Mouse (Mus musculus): ENCODE measurements around the gene Nell1. TPM values are rescaled to one million over a fixed set of nuclear protein-coding genes. Genes with fewer than 3 reads are reported as not detected.

The Nell1 gene
- polyA plus RNA-seq, 1 experiment from 2014 or later, result 14.6 TPM

DNA sequence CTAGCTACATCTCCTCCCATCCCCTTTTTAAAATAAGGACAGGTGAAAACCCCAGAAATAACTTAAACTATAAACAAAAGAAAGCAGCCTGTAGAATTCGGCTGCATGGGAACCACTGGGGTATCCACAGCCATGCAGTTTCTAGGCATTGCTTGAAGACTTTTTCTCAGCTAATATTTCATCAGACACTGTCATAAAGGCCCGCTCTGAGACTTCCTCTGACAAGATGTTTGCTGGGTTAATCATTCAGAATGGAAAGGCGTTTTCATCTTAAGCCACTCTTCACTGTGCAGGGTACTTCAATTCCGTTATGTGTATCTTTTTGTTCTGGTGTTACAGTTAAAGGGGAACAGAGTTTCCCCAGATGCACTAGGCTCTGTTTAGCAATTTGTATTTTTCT, 526.9 kb downstream of the Nell1 start:
- Histone ChIP-seq H3K27ac (ENCODE audit: low read depth, low read length) (no peak overlapping the region), H3K4me2 (replicated peaks; ENCODE audit: low read depth, low read length) (no peak overlapping the region), H3K27me3 (ENCODE audit: control insufficient read depth, insufficient read depth, low read length) (no peaks in the 10 kb centered on the region), H3K9ac (ENCODE audit: low read depth, low read length) (no peak overlapping the region), H3K4me1 (ENCODE audit: control insufficient read depth, insufficient read depth, low read length) (no peaks in the 10 kb centered on the region), H3K36me3 (ENCODE audit: control insufficient read depth, insufficient read depth, low read length) (no peaks in the 10 kb centered on the region), H3K9me3 (ENCODE audit: control insufficient read depth, low read length) (no peaks in the 10 kb centered on the region), H3K4me3 (ENCODE audit: low read length) (no peak overlapping the region)
- 85% methylated on average over 4 of the region's 4 CpGs for WGBS
- no peak for ATAC-seq (ENCODE audit: low FRiP score, low TSS enrichment)

DNA sequence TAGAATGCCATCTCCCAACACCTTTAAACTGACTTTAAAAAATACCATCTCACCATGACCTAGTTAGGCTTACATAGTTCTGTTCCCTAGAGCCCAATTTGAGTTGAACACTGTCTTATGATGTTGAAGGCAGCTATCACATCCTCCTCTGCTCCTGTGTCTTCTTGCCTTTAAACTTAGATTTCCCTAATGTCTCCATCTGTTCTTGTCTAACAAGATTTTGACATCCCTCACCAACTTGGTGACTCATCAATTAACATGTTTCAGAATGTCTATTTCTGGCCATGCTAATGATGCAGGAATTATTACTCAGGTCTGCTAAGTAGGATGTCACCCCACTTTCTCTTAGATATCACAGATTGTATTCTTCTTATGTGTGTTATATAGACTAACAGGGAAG, 532.4 kb downstream of the Nell1 start:
- no peaks in the 10 kb centered on the region for H3K36me3 ChIP-seq (ENCODE audit: control insufficient read depth, insufficient read depth, low read length)
- no peaks in the 10 kb centered on the region for H3K27me3 ChIP-seq (ENCODE audit: control insufficient read depth, insufficient read depth, low read length)
- no peaks in the 10 kb centered on the region for H3K9me3 ChIP-seq (ENCODE audit: control insufficient read depth, low read length)
- no peak overlapping the region for H3K4me2 ChIP-seq (replicated peaks; ENCODE audit: low read depth, low read length)
- no peak for ATAC-seq (ENCODE audit: low FRiP score, low TSS enrichment)
- no peak overlapping the region for H3K27ac ChIP-seq (ENCODE audit: low read depth, low read length)
- no peak overlapping the region for H3K4me3 ChIP-seq (ENCODE audit: low read length)
- no peak overlapping the region for H3K9ac ChIP-seq (ENCODE audit: low read depth, low read length)
- H3K4me1 ChIP-seq (ENCODE audit: control insufficient read depth, insufficient read depth, low read length), result no peaks in the 10 kb centered on the region

DNA sequence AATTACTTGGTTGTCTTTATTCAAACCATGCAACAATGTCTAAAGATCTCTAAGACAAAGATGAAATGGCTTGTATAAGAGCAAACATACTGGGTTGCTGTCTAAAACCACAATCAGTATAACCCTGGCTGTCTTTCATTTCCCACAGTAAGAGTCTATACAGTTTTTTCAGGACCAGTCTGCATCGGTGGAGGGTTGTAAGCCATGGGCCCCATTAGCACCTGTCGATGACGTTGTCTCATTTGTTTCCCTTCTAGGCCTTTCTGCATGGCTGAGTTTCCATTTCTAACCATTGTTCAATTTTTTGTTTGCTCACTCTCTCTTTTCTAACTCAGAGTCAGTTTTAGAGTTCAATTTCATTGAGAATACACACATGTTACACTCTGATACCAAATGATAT, 540.2 kb downstream of the Nell1 start:
- H3K9me3 ChIP-seq (ENCODE audit: control insufficient read depth, low read length), result no peaks in the 10 kb centered on the region
- no peak overlapping the region for H3K4me2 ChIP-seq (replicated peaks; ENCODE audit: low read depth, low read length)
- H3K27me3 ChIP-seq (ENCODE audit: control insufficient read depth, insufficient read depth, low read length), result no peaks in the 10 kb centered on the region
- no peak overlapping the region for H3K4me3 ChIP-seq (ENCODE audit: low read length)
- H3K27ac ChIP-seq (ENCODE audit: low read depth, low read length), result no peak overlapping the region
- ATAC-seq (ENCODE audit: low FRiP score, low TSS enrichment), result no peak
- no peaks in the 10 kb centered on the region for H3K36me3 ChIP-seq (ENCODE audit: control insufficient read depth, insufficient read depth, low read length)
- H3K9ac ChIP-seq (ENCODE audit: low read depth, low read length), result no peak overlapping the region
- 90% methylated on average over 3 of the region's 3 CpGs for WGBS
- no peaks in the 10 kb centered on the region for H3K4me1 ChIP-seq (ENCODE audit: control insufficient read depth, insufficient read depth, low read length)

DNA sequence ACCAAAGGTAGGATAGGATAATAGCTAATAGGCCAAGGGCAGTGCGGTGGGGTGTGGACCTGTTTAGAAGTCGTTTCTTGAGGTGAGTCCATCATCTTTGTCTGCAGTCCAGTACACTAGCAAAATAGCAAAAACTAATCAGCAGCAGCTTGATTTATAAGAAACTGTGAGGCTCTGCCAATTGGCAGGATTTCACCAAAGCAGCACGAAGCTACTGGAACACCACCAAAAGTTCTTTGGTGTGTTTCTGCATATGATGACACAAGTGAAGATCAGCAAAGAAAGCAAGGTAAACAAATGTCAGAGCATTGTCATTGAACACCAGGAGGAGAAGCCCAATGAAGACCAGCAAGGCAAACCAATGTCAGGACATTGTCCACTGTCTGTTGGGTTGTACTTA, 542.0 kb downstream of the Nell1 start:
- Histone ChIP-seq H3K4me1 (ENCODE audit: control insufficient read depth, insufficient read depth, low read length) (no peaks in the 10 kb centered on the region), H3K4me3 (ENCODE audit: low read length) (no peak overlapping the region), H3K27me3 (ENCODE audit: control insufficient read depth, insufficient read depth, low read length) (no peaks in the 10 kb centered on the region), H3K27ac (ENCODE audit: low read depth, low read length) (no peak overlapping the region), H3K4me2 (replicated peaks; ENCODE audit: low read depth, low read length) (no peak overlapping the region), H3K9me3 (ENCODE audit: control insufficient read depth, low read length) (no peaks in the 10 kb centered on the region), H3K36me3 (ENCODE audit: control insufficient read depth, insufficient read depth, low read length) (no peaks in the 10 kb centered on the region), H3K9ac (ENCODE audit: low read depth, low read length) (no peak overlapping the region)
- 81% methylated on average over 3 of the region's 3 CpGs for WGBS
- ATAC-seq (ENCODE audit: low FRiP score, low TSS enrichment), result no peak

DNA sequence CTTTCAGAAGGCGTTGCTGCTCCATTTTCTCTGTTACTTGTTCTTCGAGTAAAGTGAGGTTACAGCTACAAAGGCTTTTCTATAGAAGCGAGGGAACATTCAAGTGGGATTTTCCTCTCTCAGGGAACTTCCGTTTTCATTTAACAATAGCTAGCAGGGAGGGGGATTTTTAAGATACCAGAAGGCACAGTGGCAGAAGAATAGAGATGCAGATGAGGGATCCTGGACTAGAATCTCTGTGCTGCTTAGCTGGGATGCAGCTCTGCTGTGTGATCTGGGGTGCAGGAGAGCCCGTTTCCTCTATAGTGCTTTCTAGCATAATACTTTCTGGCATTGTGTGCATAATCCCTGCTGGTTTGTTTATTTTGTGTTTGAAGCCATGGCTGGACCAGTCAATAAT, 568.7 kb downstream of the Nell1 start:
- Histone ChIP-seq H3K4me2 (replicated peaks; ENCODE audit: low read depth, low read length) (no peak overlapping the region), H3K27me3 (ENCODE audit: control insufficient read depth, insufficient read depth, low read length) (no peaks in the 10 kb centered on the region), H3K4me1 (ENCODE audit: control insufficient read depth, insufficient read depth, low read length) (no peaks in the 10 kb centered on the region), H3K9ac (ENCODE audit: low read depth, low read length) (no peak overlapping the region), H3K9me3 (ENCODE audit: control insufficient read depth, low read length) (no peaks in the 10 kb centered on the region), H3K36me3 (ENCODE audit: control insufficient read depth, insufficient read depth, low read length) (no peaks in the 10 kb centered on the region), H3K27ac (ENCODE audit: low read depth, low read length) (no peak overlapping the region), H3K4me3 (ENCODE audit: low read length) (no peak overlapping the region)
- no peak for ATAC-seq (ENCODE audit: low FRiP score, low TSS enrichment)
- WGBS, result 82% methylated on average over 5 of the region's 5 CpGs

DNA sequence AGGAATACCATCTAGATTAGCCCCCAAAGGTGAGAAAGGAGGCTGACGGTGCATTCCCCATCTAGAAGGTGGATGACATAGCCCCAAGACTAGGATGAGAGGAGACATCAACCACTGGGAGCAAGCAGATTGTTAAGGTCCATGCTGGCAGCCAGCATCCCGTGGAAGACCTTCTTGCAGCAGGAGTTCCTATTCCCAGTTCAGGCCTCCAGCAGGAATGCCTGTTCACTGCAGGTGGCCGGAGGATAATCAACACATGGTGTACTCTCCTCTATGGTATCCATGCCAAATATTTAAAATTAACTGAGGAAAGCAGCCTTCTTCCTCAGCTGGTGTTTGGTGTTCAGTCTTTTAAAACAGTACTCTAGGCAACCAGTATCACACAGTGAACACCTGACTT, 574.9 kb downstream of the Nell1 start:
- Histone ChIP-seq H3K27me3 (ENCODE audit: control insufficient read depth, insufficient read depth, low read length) (no peaks in the 10 kb centered on the region), H3K9me3 (ENCODE audit: control insufficient read depth, low read length) (no peaks in the 10 kb centered on the region), H3K36me3 (ENCODE audit: control insufficient read depth, insufficient read depth, low read length) (no peaks in the 10 kb centered on the region), H3K4me3 (ENCODE audit: low read length) (no peak overlapping the region), H3K9ac (ENCODE audit: low read depth, low read length) (no peak overlapping the region), H3K27ac (ENCODE audit: low read depth, low read length) (no peak overlapping the region), H3K4me1 (ENCODE audit: control insufficient read depth, insufficient read depth, low read length) (no peaks in the 10 kb centered on the region), H3K4me2 (replicated peaks; ENCODE audit: low read depth, low read length) (no peak overlapping the region)
- WGBS, result 89% methylated on average over 3 of the region's 3 CpGs
- no peak for ATAC-seq (ENCODE audit: low FRiP score, low TSS enrichment)

DNA sequence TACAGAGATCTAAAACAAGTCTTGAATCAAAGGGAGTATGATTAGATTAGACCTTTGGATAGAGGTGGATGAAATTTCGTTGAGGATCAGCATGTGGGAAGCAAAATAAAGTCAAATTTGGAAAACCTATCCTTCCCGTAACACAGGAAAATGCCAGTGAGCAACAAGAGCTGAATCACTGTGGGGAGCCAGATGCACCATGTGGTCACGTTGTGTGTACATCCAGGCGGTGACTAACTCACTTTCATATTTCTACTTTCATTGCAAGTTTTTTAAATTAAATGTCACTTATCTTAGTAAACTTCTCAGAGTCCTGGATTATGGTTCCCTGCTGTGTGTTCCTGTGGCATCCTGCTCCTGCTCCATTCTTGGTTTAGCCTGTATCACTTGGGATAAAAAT, 576.8 kb downstream of the Nell1 start:
- H3K4me3 ChIP-seq (ENCODE audit: low read length), result no peak overlapping the region
- no peaks in the 10 kb centered on the region for H3K36me3 ChIP-seq (ENCODE audit: control insufficient read depth, insufficient read depth, low read length)
- no peaks in the 10 kb centered on the region for H3K4me1 ChIP-seq (ENCODE audit: control insufficient read depth, insufficient read depth, low read length)
- no peak for ATAC-seq (ENCODE audit: low FRiP score, low TSS enrichment)
- no peaks in the 10 kb centered on the region for H3K9me3 ChIP-seq (ENCODE audit: control insufficient read depth, low read length)
- whole genome bisulfite sequencing, result 81% methylated on average over 4 of the region's 4 CpGs
- no peaks in the 10 kb centered on the region for H3K27me3 ChIP-seq (ENCODE audit: control insufficient read depth, insufficient read depth, low read length)
- no peak overlapping the region for H3K4me2 ChIP-seq (replicated peaks; ENCODE audit: low read depth, low read length)
- H3K27ac ChIP-seq (ENCODE audit: low read depth, low read length), result no peak overlapping the region
- no peak overlapping the region for H3K9ac ChIP-seq (ENCODE audit: low read depth, low read length)

DNA sequence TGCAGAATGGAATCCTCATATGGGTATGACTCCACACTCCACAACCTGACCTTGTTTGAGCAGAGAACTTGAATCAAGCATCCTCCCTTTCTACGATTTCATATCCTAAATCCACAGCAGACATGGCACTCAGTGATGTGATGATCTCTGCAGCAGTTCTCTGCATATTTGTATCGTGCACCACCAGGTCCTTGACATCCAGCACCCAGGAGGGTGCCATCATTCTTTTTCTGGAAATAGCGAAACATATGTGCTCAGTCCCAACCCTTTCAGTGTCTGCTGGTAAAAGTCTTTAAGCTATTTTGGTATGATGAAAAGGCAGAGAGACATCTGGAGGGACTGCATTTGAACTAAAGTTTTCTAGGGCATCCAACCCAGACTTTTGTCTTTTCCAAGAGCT, 588.0 kb downstream of the Nell1 start:
- Histone ChIP-seq H3K9ac (ENCODE audit: low read depth, low read length) (no peak overlapping the region), H3K36me3 (ENCODE audit: control insufficient read depth, insufficient read depth, low read length) (no peaks in the 10 kb centered on the region), H3K4me3 (ENCODE audit: low read length) (no peak overlapping the region), H3K9me3 (ENCODE audit: control insufficient read depth, low read length) (no peaks in the 10 kb centered on the region), H3K27ac (ENCODE audit: low read depth, low read length) (no peak overlapping the region), H3K4me2 (replicated peaks; ENCODE audit: low read depth, low read length) (no peak overlapping the region), H3K4me1 (ENCODE audit: control insufficient read depth, insufficient read depth, low read length) (no peaks in the 10 kb centered on the region), H3K27me3 (ENCODE audit: control insufficient read depth, insufficient read depth, low read length) (no peaks in the 10 kb centered on the region)
- no peak for ATAC-seq (ENCODE audit: low FRiP score, low TSS enrichment)
- WGBS, result 87% methylated on average over 3 of the region's 3 CpGs

DNA sequence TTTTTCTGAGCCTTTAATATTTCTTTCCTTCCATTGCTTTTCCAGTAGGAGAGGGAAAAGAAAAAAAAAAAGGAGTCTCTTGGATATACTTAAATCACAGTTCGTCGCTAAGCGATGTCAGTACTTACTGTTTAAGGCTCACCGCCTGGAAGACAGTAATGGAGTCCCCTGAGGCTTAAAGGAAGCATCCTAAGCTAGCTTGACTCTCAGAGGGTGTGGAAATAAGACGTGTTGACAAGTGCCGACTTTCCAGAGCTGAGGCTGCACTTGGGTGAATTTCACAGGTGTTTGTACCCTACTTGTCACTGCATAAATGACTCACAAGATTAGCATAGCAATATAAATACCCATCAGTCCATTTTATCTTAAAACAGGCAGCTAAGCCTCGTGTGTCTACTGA, 599.2 kb downstream of the Nell1 start:
- no peaks in the 10 kb centered on the region for H3K27me3 ChIP-seq (ENCODE audit: control insufficient read depth, insufficient read depth, low read length)
- no peaks in the 10 kb centered on the region for H3K9me3 ChIP-seq (ENCODE audit: control insufficient read depth, low read length)
- no peaks in the 10 kb centered on the region for H3K36me3 ChIP-seq (ENCODE audit: control insufficient read depth, insufficient read depth, low read length)
- H3K4me2 ChIP-seq (replicated peaks; ENCODE audit: low read depth, low read length), result no peak overlapping the region
- H3K4me1 ChIP-seq (ENCODE audit: control insufficient read depth, insufficient read depth, low read length), result no peaks in the 10 kb centered on the region
- WGBS, result 74% methylated on average over 7 of the region's 7 CpGs
- no peak overlapping the region for H3K4me3 ChIP-seq (ENCODE audit: low read length)
- ATAC-seq (ENCODE audit: low FRiP score, low TSS enrichment), result no peak
- no peak overlapping the region for H3K27ac ChIP-seq (ENCODE audit: low read depth, low read length)
- no peak overlapping the region for H3K9ac ChIP-seq (ENCODE audit: low read depth, low read length)
